Mouse (Mus musculus) midbrain, embryonic 14.5 days (tissue): ENCODE results near the gene Kmt5a. TPM values are rescaled to one million over a fixed set of nuclear protein-coding genes. Genes with fewer than 3 reads are reported as not detected.

Experiments used
- ATAC-seq: fragments of 200-750 bp; cut with Nextera tagmentation; 2 replicates; pipeline ENCODE4 v1.8.0; 2017; ENCODE audit warnings: moderate number of reproducible peaks, moderate library complexity; ENCODE audit not compliant: low FRiP score, low TSS enrichment
- DNase-seq: peaks from one replicate; pipeline ENCODE4 v3.0.0-alpha.2; 2015
- H3K27ac ChIP-seq: fragments of 300-500 bp; sonication (generic); replicated peaks from 2 replicates; pipeline ENCODE4 v1.5.1; 2014; ENCODE audit warnings: mild to moderate bottlenecking, low read depth, low read length, moderate library complexity
- H3K27me3 ChIP-seq: fragments of 300-500 bp; sonication (generic); 2 replicates; pipeline ENCODE4 v1.6.1; 2014; ENCODE audit warnings: low read length, control low read depth, mixed read lengths; ENCODE audit not compliant: control insufficient read depth, insufficient read depth
- H3K36me3 ChIP-seq: fragments of 300-500 bp; sonication (generic); 2 replicates; pipeline ENCODE4 v1.6.1; 2014; ENCODE audit warnings: low read length, control low read depth; ENCODE audit not compliant: control insufficient read depth, insufficient read depth
- H3K4me1 ChIP-seq: fragments of 300-500 bp; sonication (generic); 2 replicates; pipeline ENCODE4 v1.6.1; 2014; ENCODE audit warnings: mild to moderate bottlenecking, antibody characterized with exemption, low read length, control low read depth; ENCODE audit not compliant: control insufficient read depth, insufficient read depth
- H3K4me2 ChIP-seq: fragments of 300-500 bp; sonication (generic); 2 replicates; pipeline ENCODE4 v1.6.1; 2014; ENCODE audit warnings: mild to moderate bottlenecking, low read length, moderate library complexity
- H3K4me3 ChIP-seq: fragments of 300-500 bp; sonication (generic); replicated peaks from 2 replicates; pipeline ENCODE4 v1.5.1; 2014; ENCODE audit warnings: low read depth, low read length
- H3K9ac ChIP-seq: fragments of 300-500 bp; sonication (generic); replicated peaks from 2 replicates; pipeline ENCODE4 v1.6.1; 2014; ENCODE audit warnings: mild to moderate bottlenecking, low read length, moderate library complexity
- H3K9me3 ChIP-seq: fragments of 300-500 bp; sonication (generic); 2 replicates; pipeline ENCODE4 v1.6.1; 2016; ENCODE audit warnings: low read length, control low read depth, mixed read lengths; ENCODE audit not compliant: control insufficient read depth
- WGBS: fragments of 180-500 bp; shearing (Covaris S2); extraction: QIAGEN DNeasy Blood & Tissue Kit; methylation state at CpG from one replicate; pipeline ENCODE4 v1.1.7; 2014; 5-methylcytosine and 5-hydroxymethylcytosine counted together
- microRNA-seq: library from miRNA; unstranded; fragments of <30 nt; microRNA quantifications from one replicate; pipeline ENCODE4, GENCODE M21; 2016
- polyA plus RNA-seq: library from polyadenylated mRNA; unstranded; fragments of >200 nt; fragmentation: Nextera tagmentation; extraction: Ambion mirVana; gene quantifications from 2 replicates; pipeline ENCODE4 v1.2.1, GENCODE M21; 2014

Gene Kmt5a
- polyA plus RNA-seq, 1 experiment from 2014 or later, result 20.9 TPM

DNA sequence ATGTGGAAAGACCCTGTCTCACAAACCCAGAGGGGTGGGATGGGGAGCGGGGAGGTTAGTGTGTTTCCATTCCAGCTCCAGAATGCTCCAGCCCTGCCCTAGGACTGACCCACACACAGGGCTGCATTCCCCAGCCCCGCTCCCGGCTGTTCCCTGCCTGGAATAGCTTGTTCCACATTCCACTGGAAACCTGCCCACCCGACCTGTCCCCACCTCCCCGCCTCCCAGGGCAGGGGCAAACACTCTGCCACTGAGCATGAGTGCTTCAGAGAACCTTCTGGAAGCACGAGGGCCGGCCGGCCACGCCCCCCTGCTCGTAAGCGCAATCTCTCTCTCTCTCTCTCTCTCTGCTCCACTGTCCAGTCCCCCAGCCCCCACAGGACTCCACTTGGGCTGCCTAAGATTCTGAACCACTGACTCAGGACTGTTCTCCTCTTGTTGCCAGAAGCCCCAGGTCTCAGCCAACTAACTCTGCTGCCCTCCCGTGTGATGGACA is 70.1 kb downstream of the Kmt5a start:
- Histone ChIP-seq H3K36me3 (peaks cover 16% of the 10 kb centered on the region), H3K9ac (no peak overlapping the region), H3K4me2 (no peak overlapping the region), H3K9me3 (no peaks in the 10 kb centered on the region), H3K27ac (no peak overlapping the region), H3K27me3 (no peaks in the 10 kb centered on the region), H3K4me3 (no peak overlapping the region), H3K4me1 (no peaks in the 10 kb centered on the region)
- ATAC-seq (no peak), DNase-seq (no peak)
- 80% methylated on average over 12 of the region's 12 CpGs for WGBS

DNA sequence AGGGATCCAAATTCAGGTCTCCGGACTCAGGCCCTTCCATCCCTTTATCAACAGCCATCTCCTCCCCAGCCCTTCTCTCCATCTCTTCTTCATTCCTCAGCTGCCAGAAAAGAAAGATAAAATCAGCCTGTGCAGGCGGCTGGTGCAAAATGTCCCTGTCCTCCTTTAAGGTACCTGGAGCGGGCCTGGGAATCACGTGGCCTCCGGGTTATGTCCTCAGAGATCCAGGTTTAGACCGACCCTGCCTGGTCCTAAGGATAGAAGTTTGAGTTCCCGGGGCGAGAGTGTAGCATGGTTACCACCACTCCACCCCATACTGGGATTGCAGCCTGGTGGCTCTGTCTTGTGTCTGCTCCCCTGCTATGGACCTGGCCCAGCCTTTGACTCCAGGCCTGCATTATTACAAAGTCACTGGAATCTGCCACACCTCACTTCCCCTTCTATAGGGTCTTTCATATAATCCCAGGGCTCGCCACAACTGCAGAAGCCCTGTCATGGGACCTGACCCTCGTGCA is 70.9 kb downstream of the Kmt5a start:
- no peak overlapping the region for H3K27ac ChIP-seq
- DNase-seq, result no peak
- H3K36me3 ChIP-seq, result peaks cover 14% of the 10 kb centered on the region
- no peak overlapping the region for H3K9ac ChIP-seq
- no peaks in the 10 kb centered on the region for H3K27me3 ChIP-seq
- ATAC-seq, result no peak
- 90% methylated on average over 10 of the region's 10 CpGs for WGBS
- H3K4me3 ChIP-seq, result no peak overlapping the region
- no peaks in the 10 kb centered on the region for H3K9me3 ChIP-seq
- no peaks in the 10 kb centered on the region for H3K4me1 ChIP-seq
- no peak overlapping the region for H3K4me2 ChIP-seq

Small RNAs within 50 kb of the gene (microRNA-seq; reads per million reads assigned to microRNA genes)
- gene Gm27486, result 1.3 reads per million

Other genes starting within 250 kb of the Kmt5a start
- gene Pitpnm2, start 190.2 kb upstream of the Kmt5a start, polyA plus RNA-seq, result 10.7 and 11.6 TPM in 2 replicates
- gene Mphosph9, start 112.0 kb upstream of the Kmt5a start, polyA plus RNA-seq, result 11.7 and 16.8 TPM in 2 replicates
- 9.1 and 10.6 TPM in 2 replicates for gene 2810006K23Rik, start 111.8 kb upstream of the Kmt5a start, polyA plus RNA-seq
- gene Cdk2ap1, start 76.8 kb upstream of the Kmt5a start, polyA plus RNA-seq, result 72.3 and 76.7 TPM in 2 replicates
- 70.2 and 114 TPM in 2 replicates for gene Sbno1, start 13.9 kb upstream of the Kmt5a start, polyA plus RNA-seq
- 23.1 and 24.5 TPM in 2 replicates for gene Rilpl2, start 38.4 kb downstream of the Kmt5a start, polyA plus RNA-seq
- 8.9 and 10.6 TPM in 2 replicates for gene Snrnp35, start 43.2 kb downstream of the Kmt5a start, polyA plus RNA-seq
- 9.0 and 9.9 TPM in 2 replicates for gene Rilpl1, start 91.5 kb downstream of the Kmt5a start, polyA plus RNA-seq
- gene Tmed2, start 100.8 kb downstream of the Kmt5a start, polyA plus RNA-seq, result 327 and 369 TPM in 2 replicates
- 21.9 and 22.1 TPM in 2 replicates for gene Ddx55, start 112.9 kb downstream of the Kmt5a start, polyA plus RNA-seq
- 71.8 and 73.4 TPM in 2 replicates for gene Eif2b1, start 139.2 kb downstream of the Kmt5a start, polyA plus RNA-seq
- 51.1 and 59.7 TPM in 2 replicates for gene Gtf2h3, start 139.2 kb downstream of the Kmt5a start, polyA plus RNA-seq
- gene Atp6v0a2, start 188.6 kb downstream of the Kmt5a start, polyA plus RNA-seq, result 32.9 and 41.1 TPM in 2 replicates